Mouse (Mus musculus) activated CD4-positive, CD25-positive, alpha-beta regulatory T cell (primary cell): ENCODE results near the gene Npas2. TPM values are rescaled to one million over a fixed set of nuclear protein-coding genes. Genes with fewer than 3 reads are reported as not detected.

Source experiments
- polyA plus RNA-seq, 2 experiments: library from polyadenylated mRNA; unstranded; fragments of 100-300 nt; shearing (Covaris generic); gene quantifications; one replicate each; pipeline ENCODE4 v1.2.1; 2017

The Npas2 gene
- 1 to 10 TPM in 1 of 2 experiments, under 1 TPM in 1; 0.92 to 2.5 TPM for polyA plus RNA-seq

DNA sequence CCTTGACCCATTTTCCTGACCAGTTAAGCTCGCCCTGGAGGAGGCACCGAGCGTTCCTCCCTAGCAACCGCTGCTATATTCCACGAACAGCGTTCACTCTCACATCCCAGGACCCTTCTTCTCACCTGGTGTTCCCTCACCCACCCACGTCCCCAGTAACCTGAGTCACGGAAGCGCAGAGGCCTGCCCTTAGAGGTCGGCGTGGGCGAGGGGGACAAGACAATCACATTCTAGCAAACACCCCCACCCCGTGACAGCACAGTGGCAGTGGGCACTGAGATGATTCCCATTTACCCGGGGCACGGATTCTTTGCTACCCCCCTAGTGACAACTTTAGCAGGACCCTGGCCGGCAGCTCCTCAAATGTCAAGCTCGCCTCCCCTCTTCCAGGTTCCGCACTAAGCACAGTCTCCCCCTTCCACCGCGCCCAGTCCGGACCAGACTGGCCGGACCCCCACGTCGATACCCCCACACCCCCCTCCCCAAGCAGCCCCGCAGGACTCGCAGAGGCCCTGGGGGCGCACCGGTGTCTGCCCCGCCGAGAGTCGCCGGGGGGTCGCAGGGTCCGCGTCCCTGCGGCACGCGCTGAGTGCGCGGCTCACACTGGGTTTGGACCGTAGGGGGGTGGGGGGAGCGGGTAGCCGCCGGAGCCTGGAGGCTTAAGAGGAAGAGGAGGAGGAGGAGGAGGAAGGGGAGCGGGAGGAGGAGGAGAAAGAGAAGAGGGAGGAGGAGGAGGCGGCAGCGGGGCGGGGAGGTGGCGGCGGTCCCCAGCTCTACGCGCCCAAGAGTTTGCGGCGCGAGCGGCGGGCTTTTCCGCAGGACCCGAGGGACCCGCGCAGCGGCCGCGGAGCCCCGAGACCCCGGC, at the start of gene Npas2:
TSS of gene Npas2 (plus strand) at position 735 of the 865 bp plus-strand sequence.

DNA sequence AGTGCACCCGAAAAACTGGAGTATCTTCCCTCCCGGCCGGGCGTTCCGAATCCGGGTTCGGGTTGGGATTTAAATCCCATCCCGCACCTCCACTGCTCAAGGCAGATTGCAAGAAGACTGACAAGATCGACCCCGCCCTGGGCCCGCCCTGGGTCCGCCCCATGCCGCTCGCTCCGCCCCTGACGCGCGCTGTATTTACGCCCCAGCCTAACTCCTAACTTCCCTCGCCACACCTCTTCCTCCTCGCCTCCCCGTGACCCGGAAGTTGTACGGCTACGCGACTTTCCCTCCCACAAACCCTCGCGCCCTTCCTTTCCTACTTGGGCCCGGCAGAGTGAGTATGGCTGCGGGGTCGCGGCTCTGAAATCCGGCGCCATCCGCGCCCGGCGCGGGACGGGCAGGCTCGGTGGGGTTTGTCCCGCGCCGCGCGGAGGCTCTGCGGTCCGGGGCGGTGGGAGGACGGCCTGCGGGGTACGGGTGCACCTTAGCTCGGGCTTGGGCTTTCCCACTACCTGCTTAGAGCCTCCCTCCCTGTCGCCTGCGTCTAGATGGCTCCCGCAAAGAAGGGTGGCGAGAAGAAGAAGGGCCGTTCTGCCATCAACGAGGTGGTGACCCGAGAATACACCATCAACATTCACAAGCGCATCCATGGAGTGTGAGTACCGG, 174.2 kb downstream of the Npas2 start, which contains the start of gene Rpl31:
TSS of gene Rpl31 (plus strand) at position 242 of the 666 bp plus-strand sequence.

Other genes with a start within 250 kb of the Npas2 start
- gene Pdcl3, start 208.1 kb upstream of the Npas2 start, polyA plus RNA-seq = 100 to 1,000 TPM; 103 to 118 TPM
- 100 to 1,000 TPM; 237 to 448 TPM for gene Rpl31, start 174.1 kb downstream of the Npas2 start, polyA plus RNA-seq